Mouse (Mus musculus) heart, adult 18-20 months (tissue): ENCODE results near the gene Mup5. TPM values are rescaled to one million over a fixed set of nuclear protein-coding genes. Genes with fewer than 3 reads are reported as not detected.
A peak's percentile ranks its signal among the peaks of the same experiment; 100 is the strongest.
"Not testable (repeated sequence)": the region's sequence is repeated elsewhere in the genome, so short reads cannot be mapped to it uniquely, and the experiment has no call there.

Source experiments
- DNase-seq, 2 experiments: peaks; one replicate each; pipeline ENCODE4 v3.0.0; 2021 to 2022; ENCODE audit warnings: mixed read lengths in 1 of 2
- long read RNA-seq, 2 experiments: library from polyadenylated mRNA; stranded (forward); transcript quantifications; one replicate each; pipeline ENCODE4 v2.0.0; 2021
- total RNA-seq, 2 experiments: library from RNA; stranded (reverse); gene quantifications; 2 replicates each; pipeline ENCODE4 v1.2.3; 2021

The Mup5 gene
- not detected for total RNA-seq
- long read RNA-seq, experiment 1, result 0 reads
- long read RNA-seq, experiment 2, result 0 reads

DNA sequence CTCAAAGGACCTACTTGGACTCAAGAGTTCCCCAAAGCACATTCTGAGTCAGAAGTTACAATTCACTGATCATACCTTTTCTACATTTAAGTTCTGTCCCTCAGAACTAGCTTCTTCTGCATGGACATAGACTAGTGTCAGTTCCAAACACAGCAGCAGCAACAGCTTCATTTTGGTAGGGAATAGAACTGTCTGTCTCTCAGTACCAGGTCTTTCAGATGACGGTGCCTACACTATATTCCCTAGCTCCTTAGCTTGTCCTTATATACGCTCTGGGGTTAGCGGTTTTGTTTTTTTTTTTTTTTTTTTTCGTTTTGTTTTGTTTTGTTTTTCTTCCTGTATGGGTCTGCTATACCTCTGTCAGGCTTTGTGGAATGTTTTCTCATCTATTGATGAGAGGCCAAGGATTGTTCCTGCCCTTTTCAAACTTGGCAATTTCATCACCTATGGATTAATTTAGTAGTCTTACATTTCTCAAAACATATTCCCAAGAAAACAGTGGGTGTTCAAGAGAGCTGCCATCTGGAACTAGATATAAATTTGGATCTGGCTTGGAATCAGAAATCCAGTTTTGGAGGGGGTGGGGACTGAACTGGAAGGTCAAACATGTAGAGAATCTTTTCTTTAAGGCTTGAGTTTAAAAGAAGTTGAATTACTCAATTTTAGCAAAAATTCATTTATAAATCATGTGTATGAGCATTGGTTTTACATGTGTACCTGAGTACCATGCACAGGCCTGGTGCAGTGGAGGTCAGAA lies at the start of gene Mup5:
Gene Mup5, minus strand, starts transcription at position 282 of the 757 bp plus-strand sequence.
- no peak for DNase-seq

GRCm38 (mm10) chr4:61858160-61858559 lies 23.1 kb upstream of the Mup5 start:
- peak in 1 of 2 experiments; percentile 11 for DNase-seq

DNA sequence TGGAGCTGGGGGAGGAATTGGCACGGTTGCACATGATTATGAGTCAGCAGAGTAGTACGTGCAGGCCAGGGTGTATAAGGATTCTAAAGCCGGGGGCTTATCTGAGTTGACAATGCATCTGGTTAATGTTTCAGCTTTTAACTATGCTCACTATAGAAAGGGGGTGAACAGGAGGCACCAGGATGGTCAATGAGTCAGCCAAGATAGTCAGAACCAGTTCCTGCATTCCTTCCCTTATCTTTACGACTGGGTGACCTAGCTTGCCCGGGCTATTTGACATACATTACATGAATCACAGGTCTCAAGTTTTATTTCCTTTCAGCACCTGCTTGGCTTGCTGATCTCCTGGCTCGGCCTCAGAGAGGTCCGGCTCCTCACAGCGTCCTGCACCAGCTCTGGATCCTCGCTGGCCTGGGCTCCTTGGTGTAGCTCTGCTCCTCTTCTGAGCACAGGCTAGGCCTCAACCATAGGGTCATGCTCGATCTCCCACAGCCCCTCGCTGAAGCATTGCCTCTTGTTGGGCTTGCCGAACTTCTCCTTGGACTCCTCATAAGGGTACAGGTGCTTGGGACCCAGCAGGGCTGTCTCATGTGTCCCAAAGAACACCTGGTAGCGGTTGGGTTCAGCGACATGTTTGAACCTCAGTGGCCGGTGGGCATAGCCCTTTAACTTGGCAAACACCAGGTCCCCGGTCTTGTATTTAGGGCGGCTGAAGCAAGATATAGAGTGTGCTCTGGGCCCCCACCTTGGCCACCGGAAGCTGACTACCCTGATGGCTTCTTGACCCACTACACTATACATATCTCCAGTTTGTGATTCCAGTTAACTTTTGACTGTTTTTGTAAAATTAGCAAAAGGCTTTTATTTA lies 21.0 kb upstream of the Mup5 start:
- no peak for DNase-seq

DNA sequence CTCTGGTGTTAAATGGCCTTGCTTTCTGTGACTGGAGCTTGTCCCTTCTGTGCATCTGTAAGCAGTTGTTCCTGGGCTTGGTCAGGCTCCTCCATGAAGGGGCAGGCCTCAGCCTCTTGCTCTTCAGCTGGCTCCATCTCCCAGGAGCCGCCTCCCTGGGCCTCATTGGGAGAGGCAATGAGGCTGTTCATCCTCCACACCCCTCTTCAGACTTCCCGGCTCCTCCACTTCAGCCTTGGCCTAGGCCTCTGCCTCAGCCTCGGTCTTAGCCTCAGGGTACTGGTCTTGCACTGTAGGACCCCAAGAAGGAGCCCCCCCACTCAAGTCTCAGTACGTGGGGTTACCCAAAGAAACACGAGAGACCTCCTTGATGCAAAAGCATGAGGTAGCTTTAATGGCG lies 20.3 kb upstream of the Mup5 start:
- no peak for DNase-seq

DNA sequence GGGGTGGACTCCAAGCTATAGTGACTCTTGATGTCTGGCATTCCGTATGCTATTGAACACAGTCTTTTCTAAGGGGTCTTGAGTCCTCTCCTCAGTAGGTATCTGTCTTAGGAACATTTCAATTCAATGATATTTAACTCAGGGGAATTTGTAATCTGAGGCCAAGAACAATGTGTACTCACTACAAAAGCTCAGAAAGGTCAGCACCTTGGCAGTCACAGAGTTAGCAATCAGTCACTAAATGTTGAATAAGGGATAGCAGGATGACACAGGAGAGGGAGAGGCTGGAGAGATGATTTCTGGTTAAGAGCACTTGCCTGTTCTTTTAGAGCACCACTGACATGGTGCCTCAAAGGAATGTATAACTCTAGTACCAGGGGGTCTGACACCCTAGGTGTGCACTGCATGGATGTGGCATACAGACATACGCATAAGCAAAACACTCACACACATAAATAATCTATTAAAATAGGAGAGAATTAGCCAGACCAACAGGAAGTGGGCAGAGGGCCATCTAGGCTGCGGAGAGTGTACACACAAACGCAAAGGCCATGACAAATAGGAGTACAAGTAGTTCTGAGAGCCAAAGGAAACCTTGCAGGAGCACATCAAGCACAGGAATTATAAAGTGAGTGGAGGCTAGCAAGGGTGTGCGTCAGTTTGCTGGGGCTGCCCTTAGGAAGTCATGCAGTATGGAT lies 9.9 kb upstream of the Mup5 start:
- DNase-seq, result no peak

DNA sequence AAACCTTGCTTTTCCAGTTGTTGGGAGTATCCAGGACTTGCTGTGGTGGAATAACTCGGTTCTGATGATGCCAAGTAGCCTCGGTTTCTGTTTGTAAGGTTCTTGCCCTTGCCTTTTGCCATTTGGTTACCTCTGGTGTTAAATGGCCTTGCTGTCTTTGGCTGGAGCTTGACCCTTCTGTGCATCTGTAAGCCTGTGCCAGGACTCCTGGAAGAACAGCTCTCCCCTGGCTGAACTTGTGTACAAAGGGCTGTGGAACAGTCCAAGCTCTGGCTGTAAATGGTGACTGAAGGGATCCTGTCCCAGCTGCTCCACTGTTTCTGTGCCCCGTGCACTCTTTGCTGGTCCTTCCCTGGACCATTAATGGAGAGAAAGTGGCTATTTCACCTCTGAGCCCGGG lies 5.8 kb downstream of the Mup5 start:
- no peak for DNase-seq

GRCm38 (mm10) chr4:61823185-61823584 lies 11.8 kb downstream of the Mup5 start:
- no peak for DNase-seq

DNA sequence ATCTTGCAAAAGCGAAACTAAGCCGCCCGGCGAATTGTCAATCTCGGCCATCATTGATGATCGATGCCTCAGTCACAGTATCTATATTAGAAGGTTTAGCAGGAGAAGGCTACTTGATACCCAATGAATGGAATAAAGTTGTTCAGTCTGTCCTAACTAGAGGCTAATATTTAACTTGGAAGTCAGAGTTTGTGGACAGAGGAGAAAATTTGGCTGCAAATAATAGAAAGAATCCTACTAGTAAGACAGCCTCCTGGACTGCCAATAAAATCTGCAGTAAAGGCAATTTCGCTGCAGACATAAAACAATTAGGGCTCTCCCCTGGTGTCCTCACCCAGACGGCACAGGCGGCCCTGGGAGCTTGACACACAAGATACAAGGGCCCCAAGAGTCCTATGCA lies 12.5 kb downstream of the Mup5 start:
- not testable (repeated sequence) for DNase-seq

- no peak for DNase-seq
Observed at GRCm38 (mm10) chr4:61815602-61816001, 19.4 kb downstream of the Mup5 start.

GRCm38 (mm10) chr4:61813435-61813834 lies 21.6 kb downstream of the Mup5 start:
- DNase-seq, result no peak

DNA sequence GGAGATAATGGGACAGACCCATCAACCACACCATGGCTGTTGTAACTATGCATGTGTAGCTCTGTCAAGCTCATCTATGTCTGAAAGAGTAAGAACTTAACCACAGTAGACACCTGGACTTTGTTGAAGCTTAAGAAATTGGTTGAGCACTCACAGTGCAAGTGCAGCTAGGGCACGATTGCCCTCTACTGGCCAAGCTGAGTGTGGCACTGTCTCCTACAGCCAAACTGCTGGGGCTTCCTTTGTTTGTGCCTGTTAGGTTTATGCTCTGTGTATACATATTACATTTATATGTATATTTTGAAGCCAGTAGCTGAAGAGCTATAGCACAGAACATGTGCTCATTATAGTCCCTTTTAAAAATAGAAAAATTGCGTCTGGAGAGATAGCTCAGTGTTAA lies 23.8 kb downstream of the Mup5 start:
- peak in 1 of 2 experiments; percentile 18 for DNase-seq

- DNase-seq, result not testable (repeated sequence)
Observed at GRCm38 (mm10) chr4:61808926-61809325, 26.1 kb downstream of the Mup5 start.

DNA sequence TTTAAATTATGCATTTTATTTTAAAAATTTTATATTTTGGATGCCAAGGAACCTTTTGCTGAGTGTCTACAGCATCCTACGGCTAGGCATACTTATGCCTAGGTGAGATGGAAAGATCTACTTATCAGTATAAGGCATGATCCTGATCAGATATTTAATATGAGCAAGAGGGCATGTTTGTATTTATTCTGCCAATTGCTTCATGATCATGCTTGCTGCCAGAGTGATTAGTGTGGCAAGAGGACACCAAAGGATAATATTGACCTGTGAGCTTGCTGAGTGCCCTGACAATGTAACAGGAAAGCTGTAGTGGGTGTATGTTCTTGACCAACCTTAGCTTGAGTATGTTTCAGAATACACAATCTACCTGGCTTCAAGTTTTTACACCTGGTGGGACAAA lies 45.3 kb downstream of the Mup5 start:
- DNase-seq, result not testable (repeated sequence)

GRCm38 (mm10) chr4:61784231-61784630 lies 50.8 kb downstream of the Mup5 start:
- not testable (repeated sequence) for DNase-seq

GRCm38 (mm10) chr4:61782169-61782568 lies 52.9 kb downstream of the Mup5 start, which contains the start of gene Mup19:
Gene Mup19, minus strand, starts transcription at chr4:61782269.
- not testable (repeated sequence) for DNase-seq

Other genes starting within 250 kb of the Mup5 start
- not detected for gene Mup17, start 239.4 kb downstream of the Mup5 start, total RNA-seq
- gene Mup18, start 161.1 kb downstream of the Mup5 start, total RNA-seq, result not detected
- not detected for gene Mup19, start 53.0 kb downstream of the Mup5 start, total RNA-seq
- gene Mup20, start 218.9 kb upstream of the Mup5 start, total RNA-seq, result not detected